Mouse (Mus musculus): ENCODE data around the gene Bloc1s6.

Gene Bloc1s6

GRCm38 (mm10) chr2:122737894-122738830 is at the start of gene Bloc1s6:
Gene Bloc1s6, plus strand, starts transcription at chr2:122738503.
- DNase-seq: peak; percentile 93 to 96

GRCm38 (mm10) chr2:122697526-122697925 is 40.8 kb upstream of the Bloc1s6 start:
- no peak for DNase-seq

GRCm38 (mm10) chr2:122701012-122701411 is 37.3 kb upstream of the Bloc1s6 start:
- no peak for DNase-seq

- no peak for DNase-seq
Observed at GRCm38 (mm10) chr2:122701871-122702180, 36.5 kb upstream of the Bloc1s6 start.

GRCm38 (mm10) chr2:122702181-122703036 is 35.9 kb upstream of the Bloc1s6 start, which contains the start of gene Slc30a4:
Gene Slc30a4, minus strand, starts transcription at chr2:122702663.
- DNase-seq: peak; percentile 86 to 90

GRCm38 (mm10) chr2:122704572-122704971 is 33.7 kb upstream of the Bloc1s6 start:
- DNase-seq: no peak

GRCm38 (mm10) chr2:122708080-122708479 is 30.2 kb upstream of the Bloc1s6 start:
- DNase-seq: no peak

- no peak for DNase-seq
Observed at GRCm38 (mm10) chr2:122709156-122709555, 29.1 kb upstream of the Bloc1s6 start.

GRCm38 (mm10) chr2:122711911-122712310 is 26.4 kb upstream of the Bloc1s6 start:
- DNase-seq: no peak

- DNase-seq: no peak
Observed at GRCm38 (mm10) chr2:122712848-122713247, 25.5 kb upstream of the Bloc1s6 start.

- DNase-seq: no peak
Observed at GRCm38 (mm10) chr2:122715148-122715692, 23.1 kb upstream of the Bloc1s6 start.

GRCm38 (mm10) chr2:122716301-122716842 is 21.9 kb upstream of the Bloc1s6 start:
- no peak for DNase-seq

GRCm38 (mm10) chr2:122719232-122719631 is 19.1 kb upstream of the Bloc1s6 start:
- DNase-seq: no peak

- DNase-seq: no peak
Observed at GRCm38 (mm10) chr2:122720564-122720963, 17.7 kb upstream of the Bloc1s6 start.

- peak; percentile 12 to 57 for DNase-seq
Observed at GRCm38 (mm10) chr2:122725604-122726003, 12.7 kb upstream of the Bloc1s6 start.

GRCm38 (mm10) chr2:122731456-122731855 is 6.8 kb upstream of the Bloc1s6 start:
- no peak for DNase-seq

GRCm38 (mm10) chr2:122739023-122739422 is 720 bp downstream of the Bloc1s6 start:
- DNase-seq: no peak

- DNase-seq: no peak
Observed at GRCm38 (mm10) chr2:122746461-122746860, 8.2 kb downstream of the Bloc1s6 start.

- DNase-seq: peak; percentile 82 to 83
Observed at GRCm38 (mm10) chr2:122753739-122754343, 15.5 kb downstream of the Bloc1s6 start.

- peak; percentile 55 to 63 for DNase-seq
Observed at GRCm38 (mm10) chr2:122759791-122760190, 21.5 kb downstream of the Bloc1s6 start.

- DNase-seq: no peak
Observed at GRCm38 (mm10) chr2:122762991-122763390, 24.7 kb downstream of the Bloc1s6 start.

GRCm38 (mm10) chr2:122764526-122764925 is 26.2 kb downstream of the Bloc1s6 start:
- DNase-seq: no peak
